Mouse (Mus musculus): ENCODE measurements at regions not wholly inside any gene's neighbourhood (a gene's known extent, or its start where the extent isn't known, plus 50 kb on each side); places are given as distances from the start of the nearest gene placed in this dataset.
A peak's percentile ranks its signal among the peaks of the same experiment; 100 is the strongest.

DNA sequence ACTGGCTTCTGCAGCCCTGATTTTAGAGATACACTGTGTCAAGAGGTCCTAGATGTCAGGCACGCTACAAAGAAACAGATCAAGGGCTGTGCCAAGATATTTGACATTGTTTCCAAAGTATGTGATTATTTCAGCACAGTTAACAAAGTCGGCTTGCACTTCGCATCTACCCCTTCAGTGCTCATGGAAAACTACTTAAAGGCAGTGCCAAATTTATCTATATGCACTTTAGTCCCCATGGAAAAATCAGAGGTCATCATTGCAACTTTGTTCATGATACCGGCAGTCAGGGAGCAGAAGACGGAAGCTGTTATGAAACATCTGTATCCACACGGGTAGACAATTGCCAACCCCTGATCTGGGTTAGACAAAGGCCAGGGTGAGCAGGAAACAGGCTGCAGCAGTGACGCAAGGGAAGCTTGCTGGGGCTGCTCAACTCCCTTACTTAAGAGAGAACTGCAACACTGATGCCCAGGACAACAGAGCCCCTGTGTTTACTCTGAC is 143.2 kb downstream of the Plk2 start:
- DNase-seq: peak; percentile 44 to 46
- intact Hi-C loops (cut with DNase I): loop anchor here (10.0 kb wide), 1 partner anchor 327 kb away; no protein-coding TSS in a partner anchor

DNA sequence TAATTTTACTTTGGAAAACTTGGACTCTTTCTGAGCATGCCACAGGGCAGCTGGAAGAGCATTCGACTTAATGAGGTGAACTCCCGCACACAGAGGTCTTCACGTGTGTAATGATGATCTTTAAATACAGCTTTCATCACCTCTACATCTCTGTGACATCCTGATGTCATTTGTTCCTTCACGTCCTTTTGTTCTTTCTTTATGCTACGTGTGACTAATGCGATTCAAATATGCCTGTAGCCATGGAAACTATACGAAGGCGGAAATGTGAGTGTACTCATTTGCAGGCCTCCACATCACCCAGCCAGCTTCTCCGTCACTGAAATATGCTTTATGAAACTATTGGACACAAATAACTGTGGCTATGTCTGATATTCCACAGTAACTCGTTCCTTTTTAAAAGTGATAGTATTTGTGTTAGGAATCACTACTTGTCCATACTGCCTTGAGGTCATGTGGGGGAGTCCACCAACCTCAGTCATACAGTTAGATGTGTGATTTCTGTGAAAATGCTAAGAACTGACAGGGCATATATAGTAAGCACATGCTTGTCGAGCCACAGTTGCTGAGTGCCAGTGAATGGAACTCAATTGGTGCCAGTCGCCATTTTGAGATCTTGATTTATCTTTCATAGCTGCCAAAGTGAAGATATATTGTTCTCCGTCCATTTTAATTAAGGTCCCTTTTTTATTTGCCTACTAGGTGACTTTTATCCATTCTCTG is 145.9 kb downstream of the Plk2 start:
- no peak for DNase-seq
- intact Hi-C loops (cut with DNase I): no loop called here

GRCm38 (mm10) chr13:110541288-110542148 is 146.7 kb downstream of the Plk2 start:
- no peak for DNase-seq
- intact Hi-C loops (cut with DNase I): no loop called here

GRCm38 (mm10) chr13:110542303-110543065 is 147.6 kb downstream of the Plk2 start:
- intact Hi-C loops (cut with DNase I): no loop called here
- DNase-seq: no peak

- DNase-seq: no peak
Observed at GRCm38 (mm10) chr13:110545454-110545853, 150.6 kb downstream of the Plk2 start.

DNA sequence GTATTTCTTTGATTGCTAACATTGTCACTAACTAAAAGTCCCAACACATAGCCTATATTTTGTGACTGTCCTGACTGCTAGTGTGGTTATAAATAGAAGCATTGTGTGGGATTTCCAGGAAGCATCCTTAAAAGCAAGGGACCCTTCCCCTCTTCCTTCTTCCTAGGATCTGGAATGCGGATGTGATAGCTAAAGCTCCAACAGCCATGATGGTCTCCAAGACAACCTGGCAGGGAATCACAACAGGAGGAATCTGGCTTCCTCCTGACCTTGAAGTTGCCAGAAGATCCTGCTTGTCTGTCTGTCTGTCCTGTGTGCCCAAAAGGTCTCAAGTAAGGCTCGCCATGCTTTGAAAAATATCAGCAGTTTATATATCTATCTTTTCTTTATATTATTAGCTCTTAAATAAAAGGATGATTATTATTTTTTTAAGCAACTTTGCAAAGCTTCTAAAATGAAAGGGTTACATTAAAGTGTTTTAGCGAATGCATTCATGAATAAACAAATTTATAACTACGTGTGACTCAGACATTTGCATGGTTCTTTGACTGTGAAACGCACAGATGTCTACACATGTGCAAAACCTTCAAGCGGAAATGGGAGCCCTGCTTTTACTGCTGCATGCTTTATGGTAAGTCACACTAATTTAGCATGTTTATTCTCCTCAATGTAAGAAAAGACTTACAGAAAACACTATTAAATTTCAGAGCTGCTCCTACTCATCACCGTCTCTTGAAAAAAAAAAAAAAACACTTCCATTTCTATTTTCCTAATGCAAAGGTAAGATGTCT is 160.9 kb downstream of the Plk2 start:
- DNase-seq: no peak
- intact Hi-C loops (cut with DNase I): loop anchor here (2.0 to 5.0 kb wide), 3 partner anchors 157 to 412 kb away; no protein-coding TSS in a partner anchor

More at GRCm38 (mm10) chr13:110545454-110545853, 150.6 kb downstream of the Plk2 start:
- intact Hi-C loops (cut with DNase I): no loop called here

- DNase-seq: no peak
- intact Hi-C loops (cut with DNase I): loop anchor here (2.0 to 5.0 kb wide), 3 partner anchors 158 to 411 kb away; no protein-coding TSS in a partner anchor
Observed at GRCm38 (mm10) chr13:110556355-110557095, 161.7 kb downstream of the Plk2 start.

DNA sequence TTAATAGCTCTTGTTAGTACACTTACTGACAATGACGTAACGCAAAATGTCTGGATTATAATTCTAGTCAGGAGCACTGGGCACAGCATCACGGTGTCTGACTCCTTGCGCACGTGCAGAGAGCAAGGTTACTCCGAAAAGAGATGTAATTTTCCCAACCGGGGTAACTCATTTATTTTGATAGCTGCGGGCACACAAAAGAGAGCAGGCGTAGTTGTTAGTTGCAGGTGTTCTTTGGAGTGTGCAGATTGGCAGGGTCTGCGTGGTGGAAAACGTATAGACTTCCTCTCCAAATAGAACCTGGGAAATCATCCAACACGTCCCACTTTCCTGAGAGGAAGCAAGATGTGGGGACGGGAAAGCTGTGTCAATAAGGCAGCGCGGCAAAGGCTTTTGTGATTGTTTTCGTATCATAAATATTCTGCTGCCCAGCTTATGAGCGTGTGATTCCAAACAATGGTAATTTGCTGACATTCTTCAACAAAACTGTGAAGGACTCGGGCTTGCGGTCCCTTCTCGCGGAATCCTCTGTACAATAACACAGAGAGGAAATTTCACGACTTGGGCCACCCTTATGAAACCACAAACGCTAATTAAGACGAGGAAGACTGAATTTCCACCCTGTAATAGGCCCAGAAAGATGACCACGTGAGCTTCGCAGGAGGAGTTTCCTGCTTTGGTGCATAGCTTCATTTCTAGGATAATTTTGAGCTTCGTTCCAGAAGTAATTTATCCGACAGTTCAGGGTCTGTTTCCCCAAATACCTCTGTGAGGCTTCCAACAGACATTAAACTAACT is 163.3 kb downstream of the Plk2 start:
- DNase-seq: peak in 1 of 2 experiments; percentile 26
- intact Hi-C loops (cut with DNase I): loop anchor here (2.0 to 5.0 kb wide), 3 partner anchors 159 to 409 kb away; no protein-coding TSS in a partner anchor

DNA sequence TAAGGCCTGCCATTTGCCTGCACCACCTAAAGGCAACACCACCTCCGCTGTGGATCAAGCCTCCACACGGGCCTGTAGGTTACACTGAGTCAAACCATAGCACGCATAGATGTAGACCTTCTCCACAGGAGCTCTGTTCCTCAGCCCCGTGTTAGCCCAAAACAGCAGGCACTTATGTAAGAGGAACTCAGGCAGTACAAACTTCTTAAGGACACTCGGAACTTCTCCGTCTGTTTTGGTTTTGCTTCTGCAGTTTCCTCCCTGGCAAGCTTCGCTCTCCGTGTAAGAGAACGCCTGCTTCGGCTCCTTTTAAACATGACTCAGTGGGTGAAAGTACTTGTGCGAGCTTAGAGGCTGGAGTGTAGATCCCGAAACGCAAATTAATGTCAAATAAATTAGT is 165.7 kb downstream of the Plk2 start:
- intact Hi-C loops (cut with DNase I): no loop called here
- DNase-seq: no peak

DNA sequence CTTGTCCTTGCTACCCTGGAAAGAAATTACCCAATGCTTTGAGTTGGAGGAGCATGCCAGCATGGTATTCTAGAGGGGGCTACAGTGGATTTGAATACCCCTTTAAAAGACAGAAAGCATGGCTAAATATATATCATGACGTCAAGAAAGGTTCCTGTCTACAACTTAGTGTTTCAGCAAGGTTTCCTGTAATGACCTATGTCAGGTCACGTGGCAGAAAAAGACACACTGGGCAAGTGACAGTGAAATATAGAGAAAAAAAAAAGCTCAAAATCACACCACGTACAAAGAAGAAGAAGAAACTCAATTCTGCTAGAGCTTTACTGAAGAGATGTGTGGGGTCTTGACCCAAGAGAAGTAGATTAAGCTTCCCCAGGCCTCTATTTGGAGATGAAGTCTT is 167.7 kb downstream of the Plk2 start:
- intact Hi-C loops (cut with DNase I): no loop called here
- DNase-seq: no peak

- intact Hi-C loops (cut with DNase I): loop anchor here (1.0 kb wide), 1 partner anchor 121 kb away; no protein-coding TSS in a partner anchor
- peak in 1 of 2 experiments; percentile 29 for DNase-seq
Observed at GRCm38 (mm10) chr13:110562902-110563301, 168.1 kb downstream of the Plk2 start.

GRCm38 (mm10) chr13:110563967-110564366 is 169.1 kb downstream of the Plk2 start:
- no peak for DNase-seq
- intact Hi-C loops (cut with DNase I): loop anchor here (1.0 kb wide), 1 partner anchor 120 kb away; no protein-coding TSS in a partner anchor

- intact Hi-C loops (cut with DNase I): no loop called here
- no peak for DNase-seq
Observed at GRCm38 (mm10) chr13:110568482-110569179, 173.8 kb downstream of the Plk2 start.

DNA sequence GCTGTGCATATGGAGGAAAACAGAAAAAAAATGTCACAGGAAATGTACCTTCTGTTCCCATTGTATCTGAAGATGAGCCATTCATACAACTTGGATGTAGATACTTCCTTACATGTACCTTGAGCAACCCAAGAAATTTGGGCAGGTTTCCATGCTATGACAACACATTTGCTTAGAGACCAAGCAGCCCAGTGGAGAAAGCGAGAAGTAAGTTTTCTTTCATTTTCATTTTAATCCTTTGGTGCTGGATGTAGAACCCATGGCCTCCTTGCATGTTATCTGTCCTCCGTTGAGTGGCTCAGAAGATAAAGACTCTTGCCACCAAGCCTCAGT is 174.3 kb downstream of the Plk2 start:
- no peak for DNase-seq
- intact Hi-C loops (cut with DNase I): no loop called here

GRCm38 (mm10) chr13:110570386-110570785 is 175.5 kb downstream of the Plk2 start:
- DNase-seq: no peak
- intact Hi-C loops (cut with DNase I): no loop called here

DNA sequence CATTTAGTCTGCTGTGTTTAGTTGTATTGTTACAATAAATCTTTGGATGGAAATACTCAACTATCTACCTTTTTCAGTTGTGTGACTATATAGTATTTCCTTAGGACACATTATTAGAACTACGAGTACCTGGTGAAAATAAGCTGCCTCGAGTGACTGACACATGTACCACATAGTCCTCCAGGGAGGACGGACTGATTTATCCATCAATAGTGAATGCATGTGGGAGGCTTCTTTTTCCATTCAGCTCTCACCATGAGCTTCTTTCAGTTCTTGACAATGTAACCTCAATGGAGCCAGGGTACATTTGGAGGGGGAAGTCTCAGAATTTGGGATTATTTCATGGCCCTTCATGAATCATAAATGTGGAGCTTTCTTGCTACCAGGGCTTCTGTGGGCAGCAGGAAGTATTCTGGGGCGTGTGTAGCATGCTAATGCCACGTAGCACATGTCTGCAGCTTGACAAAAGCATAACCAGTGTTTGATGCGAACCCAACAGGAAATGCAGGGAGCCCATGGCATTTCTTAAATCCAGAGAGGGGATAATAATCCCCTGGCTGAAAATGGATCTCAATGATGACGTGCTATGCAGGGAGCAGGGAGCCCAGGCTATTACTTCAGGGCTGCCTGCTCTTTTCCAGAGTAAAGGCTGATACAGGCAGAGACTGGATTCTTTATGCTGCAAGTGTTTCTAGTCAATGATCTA is 178.7 kb downstream of the Plk2 start:
- DNase-seq: no peak
- intact Hi-C loops (cut with DNase I): no loop called here

All from heart, postnatal 14 days (tissue).